Mouse (Mus musculus) heart, postnatal 0 days (tissue): ENCODE measurements around the gene Zfp74. TPM values are rescaled to one million over a fixed set of nuclear protein-coding genes. Genes with fewer than 3 reads are reported as not detected.
A peak's percentile ranks its signal among the peaks of the same experiment; 100 is the strongest.

ENCODE experiments used
- ATAC-seq: fragments of 200-750 bp; cut with Nextera tagmentation; 2 replicates; pipeline ENCODE4 v1.8.0; 2017; ENCODE audit warnings: low read depth, moderate number of reproducible peaks, moderate library complexity; ENCODE audit not compliant: insufficient read depth
- DNase-seq: peaks from one replicate; pipeline ENCODE4 v3.0.0-alpha.2; 2016; ENCODE audit warnings: low spot score
- H3K27ac ChIP-seq: fragments of 300-500 bp; sonication (generic); 2 replicates; pipeline ENCODE4 v1.5.1; 2014; ENCODE audit warnings: low read depth, mild to moderate bottlenecking
- H3K27me3 ChIP-seq: fragments of 300-500 bp; sonication (generic); 2 replicates; pipeline ENCODE4 v1.6.1; 2014; ENCODE audit warnings: low read length, mixed read lengths; ENCODE audit not compliant: control insufficient read depth, insufficient read depth
- H3K36me3 ChIP-seq: fragments of 300-500 bp; sonication (generic); replicated peaks from 2 replicates; pipeline ENCODE4 v1.6.1; 2014; ENCODE audit warnings: low read length, mixed read lengths; ENCODE audit not compliant: control insufficient read depth, insufficient read depth
- H3K4me1 ChIP-seq: fragments of 300-500 bp; sonication (generic); 2 replicates; pipeline ENCODE4 v1.6.1; 2014; ENCODE audit warnings: antibody characterized with exemption; ENCODE audit not compliant: control insufficient read depth, insufficient read depth
- H3K4me2 ChIP-seq: fragments of 300-500 bp; sonication (generic); 2 replicates; pipeline ENCODE4 v1.6.1; 2014; ENCODE audit warnings: low read depth, mild to moderate bottlenecking, low read length, moderate library complexity
- H3K4me3 ChIP-seq: fragments of 300-500 bp; sonication (generic); 2 replicates; pipeline ENCODE4 v1.5.1; 2014; ENCODE audit warnings: low read depth, low read length
- H3K9ac ChIP-seq: fragments of 300-500 bp; sonication (generic); replicated peaks from 2 replicates; pipeline ENCODE4 v1.6.1; 2014; ENCODE audit warnings: low read depth, low read length, mixed read lengths
- H3K9me3 ChIP-seq: fragments of 300-500 bp; sonication (generic); replicated peaks from 2 replicates; pipeline ENCODE4 v1.6.1; 2016; ENCODE audit warnings: low read length; ENCODE audit not compliant: control insufficient read depth
- CTCF ChIP-seq: IDR thresholded peaks from 2 replicates; pipeline ENCODE4 v1.5.1; 2016; ENCODE audit warnings: antibody characterized with exemption, control low read depth, low read depth
- EP300 ChIP-seq: IDR thresholded peaks from 2 replicates; pipeline ENCODE4 v1.6.1; 2016; ENCODE audit warnings: antibody characterized with exemption, low read depth
- WGBS: fragments of 180-500 bp; shearing (Covaris S2); extraction: QIAGEN DNeasy Blood & Tissue Kit; methylation state at CpG from one replicate; pipeline ENCODE4 v1.1.7; 2014; 5-methylcytosine and 5-hydroxymethylcytosine counted together
- polyA plus RNA-seq: library from polyadenylated mRNA; unstranded; fragments of >200 nt; fragmentation: Nextera tagmentation; extraction: Ambion mirVana; gene quantifications from 2 replicates; pipeline ENCODE4 v1.2.1, GENCODE M21; 2015
- total RNA-seq: library from RNA; depleted of rRNA; stranded (reverse); fragments of >200 nt; gene quantifications from 2 replicates; pipeline ENCODE4 v1.2.3, GENCODE M21; 2014; ENCODE audit warnings: low replicate concordance

Zfp74 gene
- total and polyA plus RNA-seq, 2 experiments from 2014 or later, result 3.2 to 5.4 TPM

GRCm38 (mm10) chr7:29907206-29907605 is 46.7 kb downstream of the Zfp74 start:
- H3K4me1 ChIP-seq, result peaks cover 10% of the 10 kb centered on the region
- no peaks in the 10 kb centered on the region for H3K9me3 ChIP-seq
- H3K27me3 ChIP-seq, result no peaks in the 10 kb centered on the region
- H3K4me3 ChIP-seq, result no peak overlapping the region
- no peak overlapping the region for H3K9ac ChIP-seq
- H3K36me3 ChIP-seq, result peaks cover 24% of the 10 kb centered on the region
- TF ChIP-seq CTCF (no peak), EP300 (no peak)
- DNase-seq, result no peak
- no peak for ATAC-seq
- peak overlapping the region; percentile 98; the same call in 1 of the 2 replicates for H3K27ac ChIP-seq
- WGBS, result 87% methylated on average over 5 of the region's 5 CpGs
- no peak overlapping the region for H3K4me2 ChIP-seq

DNA sequence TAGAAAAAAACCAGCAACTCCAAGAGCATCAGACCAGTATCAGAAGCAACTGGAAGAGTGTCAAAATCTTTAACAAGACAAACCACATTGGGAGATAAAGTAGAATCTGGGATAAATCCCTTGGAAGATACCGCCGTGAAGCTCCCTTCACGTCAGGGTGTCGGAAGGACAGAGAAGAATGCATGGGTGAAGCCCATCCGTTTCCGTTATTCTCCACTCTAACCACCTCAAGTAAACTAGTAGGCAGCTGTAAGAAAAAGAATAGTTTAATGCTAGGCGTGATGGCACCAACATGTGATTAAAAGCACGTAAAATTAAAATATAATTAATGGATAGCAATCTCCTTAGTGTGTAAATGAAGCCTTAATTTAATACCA is 47.2 kb downstream of the Zfp74 start:
- H3K9me3 ChIP-seq, result no peaks in the 10 kb centered on the region
- H3K27me3 ChIP-seq, result no peaks in the 10 kb centered on the region
- peaks cover 20% of the 10 kb centered on the region for H3K36me3 ChIP-seq
- 26% methylated on average over 8 of the region's 8 CpGs for WGBS
- no peak for DNase-seq
- H3K9ac ChIP-seq, result no peak overlapping the region
- peak overlapping the region; percentile 72 for H3K4me3 ChIP-seq
- ATAC-seq, result no peak
- peak overlapping the region; percentile 92 for H3K4me2 ChIP-seq
- H3K27ac ChIP-seq, result peak overlapping the region; percentile 98
- peaks cover 10% of the 10 kb centered on the region for H3K4me1 ChIP-seq
- TF ChIP-seq CTCF, result no peak
- 0 out of 2 replicates have a peak, but pooled peaks have one; percentile 15 for TF ChIP-seq EP300

- peak within 1 kb of the TSS; percentile 74 for H3K9ac ChIP-seq
- peak within 1 kb of the TSS; percentile 92 for H3K4me2 ChIP-seq
- TF ChIP-seq CTCF (no peak), EP300 (0 out of 2 replicates have a peak, but pooled peaks have one; percentile 12)
- peak within 1 kb of the TSS; percentile 98 for H3K27ac ChIP-seq
- H3K4me1 ChIP-seq, result peaks cover 10% of the 10 kb centered on the region
- peak; percentile 92 for DNase-seq
- H3K36me3 ChIP-seq, result peaks cover 20% of the 10 kb centered on the region
- peak; percentile 76 for ATAC-seq
- H3K4me3 ChIP-seq, result peak within 1 kb of the TSS; percentile 72
- WGBS, result under 1% methylated on average over 22 of the region's 22 CpGs
- no peaks in the 10 kb centered on the region for H3K27me3 ChIP-seq
- H3K9me3 ChIP-seq, result no peaks in the 10 kb centered on the region
Measured at GRCm38 (mm10) chr7:29905966-29906681, 47.8 kb downstream of the Zfp74 start, which contains the start of gene Zfp27. Gene Zfp27 (minus strand): TSS chr7:29906572.

DNA sequence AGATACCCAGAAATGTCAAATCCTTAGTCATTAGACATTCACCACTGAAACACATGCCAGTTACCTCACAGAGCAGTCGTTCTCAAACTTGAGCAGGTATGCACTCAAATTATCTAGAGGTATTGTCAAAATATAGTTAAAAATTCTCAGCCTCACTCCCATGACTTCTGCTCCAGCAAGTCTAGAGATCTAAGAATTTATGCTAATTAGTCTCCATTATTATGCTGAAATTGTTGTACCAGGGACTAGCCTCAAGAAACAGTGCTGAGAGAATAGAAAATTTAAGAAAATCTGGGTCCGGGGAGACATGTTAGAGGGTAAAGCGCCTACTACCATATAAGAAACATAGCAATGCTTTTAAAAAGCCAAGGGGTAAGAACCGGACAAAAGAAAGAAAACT is 49.8 kb downstream of the Zfp74 start:
- ATAC-seq (no peak), DNase-seq (no peak)
- H3K9me3 ChIP-seq, result no peaks in the 10 kb centered on the region
- no peak overlapping the region for H3K4me2 ChIP-seq
- 94% methylated on average over 4 of the region's 4 CpGs for WGBS
- no peak overlapping the region for H3K9ac ChIP-seq
- TF ChIP-seq CTCF (no peak), EP300 (no peak)
- H3K4me3 ChIP-seq, result no peak overlapping the region
- no peaks in the 10 kb centered on the region for H3K27me3 ChIP-seq
- peaks cover 2% of the 10 kb centered on the region; the same call in 1 of the 2 replicates for H3K4me1 ChIP-seq
- H3K36me3 ChIP-seq, result peaks cover 31% of the 10 kb centered on the region
- no peak overlapping the region for H3K27ac ChIP-seq

DNA sequence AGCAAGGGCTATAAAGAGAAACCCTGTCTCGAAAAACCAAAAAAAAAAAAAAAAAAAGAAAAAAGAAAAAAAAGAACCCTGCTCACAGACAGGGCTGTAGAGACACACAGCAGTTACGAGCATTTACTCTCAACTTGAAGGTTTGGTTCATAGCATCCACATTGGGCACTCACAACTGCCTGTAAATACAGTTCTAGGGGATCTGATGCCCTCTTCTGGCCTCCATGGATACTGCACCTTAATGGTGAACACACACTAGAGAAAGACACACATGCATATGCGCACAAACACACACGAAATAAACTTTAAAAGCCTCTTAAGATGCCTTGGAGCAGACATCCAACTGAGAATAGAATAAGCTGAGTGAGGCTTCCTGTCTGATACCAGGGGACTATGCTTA is 55.5 kb downstream of the Zfp74 start:
- Histone ChIP-seq H3K4me3 (no peak overlapping the region), H3K9me3 (peaks cover 29% of the 10 kb centered on the region), H3K9ac (no peak overlapping the region), H3K27ac (no peak overlapping the region), H3K4me2 (no peak overlapping the region), H3K4me1 (no peaks in the 10 kb centered on the region), H3K27me3 (no peaks in the 10 kb centered on the region), H3K36me3 (peaks cover 78% of the 10 kb centered on the region)
- DNase-seq (no peak), ATAC-seq (no peak)
- TF ChIP-seq CTCF (no peak), EP300 (no peak)
- 97% methylated on average over 4 of the region's 4 CpGs for WGBS
